Mouse (Mus musculus) limb, embryonic 10.5 days (tissue): ENCODE measurements around the gene Slc35b2. TPM values are rescaled to one million over a fixed set of nuclear protein-coding genes. Genes with fewer than 3 reads are reported as not detected.

Source experiments
- DNase-seq: peaks from one replicate; pipeline ENCODE4 v3.0.0-alpha.2; 2017; ENCODE audit warnings: low spot score
- H3K27ac ChIP-seq: fragments of 300-500 bp; sonication (generic); 2 replicates; pipeline ENCODE4 v1.5.1; 2016; ENCODE audit warnings: mild to moderate bottlenecking
- H3K27me3 ChIP-seq: fragments of 300-500 bp; sonication (generic); 2 replicates; pipeline ENCODE4 v1.6.1; 2016; ENCODE audit warnings: low read depth, mild to moderate bottlenecking; ENCODE audit not compliant: poor library complexity, severe bottlenecking
- H3K36me3 ChIP-seq: fragments of 300-500 bp; sonication (generic); 2 replicates; pipeline ENCODE4 v1.6.1; 2016; ENCODE audit warnings: mild to moderate bottlenecking, moderate library complexity
- H3K4me1 ChIP-seq: fragments of 300-500 bp; sonication (generic); 2 replicates; pipeline ENCODE4 v1.6.1; 2016
- H3K4me3 ChIP-seq: fragments of 300-500 bp; sonication (generic); 2 replicates; pipeline ENCODE4 v1.5.1; 2016; ENCODE audit warnings: mild to moderate bottlenecking, moderate library complexity
- H3K9me3 ChIP-seq: fragments of 300-500 bp; sonication (generic); replicated peaks from 2 replicates; pipeline ENCODE4 v1.6.1; 2016; ENCODE audit warnings: mild to moderate bottlenecking
- WGBS: fragments of 180-500 bp; shearing (Covaris S2); methylation state at CpG from one replicate; pipeline ENCODE4 v1.1.7; 2016; 5-methylcytosine and 5-hydroxymethylcytosine counted together
- polyA plus RNA-seq: library from polyadenylated mRNA; unstranded; fragments of >200 nt; fragmentation: Nextera tagmentation; extraction: Ambion mirVana; gene quantifications from 2 replicates; pipeline ENCODE4 v1.2.1, GENCODE M21; 2016

Slc35b2 gene
- polyA plus RNA-seq, 1 experiment from 2014 or later: 105 TPM

DNA sequence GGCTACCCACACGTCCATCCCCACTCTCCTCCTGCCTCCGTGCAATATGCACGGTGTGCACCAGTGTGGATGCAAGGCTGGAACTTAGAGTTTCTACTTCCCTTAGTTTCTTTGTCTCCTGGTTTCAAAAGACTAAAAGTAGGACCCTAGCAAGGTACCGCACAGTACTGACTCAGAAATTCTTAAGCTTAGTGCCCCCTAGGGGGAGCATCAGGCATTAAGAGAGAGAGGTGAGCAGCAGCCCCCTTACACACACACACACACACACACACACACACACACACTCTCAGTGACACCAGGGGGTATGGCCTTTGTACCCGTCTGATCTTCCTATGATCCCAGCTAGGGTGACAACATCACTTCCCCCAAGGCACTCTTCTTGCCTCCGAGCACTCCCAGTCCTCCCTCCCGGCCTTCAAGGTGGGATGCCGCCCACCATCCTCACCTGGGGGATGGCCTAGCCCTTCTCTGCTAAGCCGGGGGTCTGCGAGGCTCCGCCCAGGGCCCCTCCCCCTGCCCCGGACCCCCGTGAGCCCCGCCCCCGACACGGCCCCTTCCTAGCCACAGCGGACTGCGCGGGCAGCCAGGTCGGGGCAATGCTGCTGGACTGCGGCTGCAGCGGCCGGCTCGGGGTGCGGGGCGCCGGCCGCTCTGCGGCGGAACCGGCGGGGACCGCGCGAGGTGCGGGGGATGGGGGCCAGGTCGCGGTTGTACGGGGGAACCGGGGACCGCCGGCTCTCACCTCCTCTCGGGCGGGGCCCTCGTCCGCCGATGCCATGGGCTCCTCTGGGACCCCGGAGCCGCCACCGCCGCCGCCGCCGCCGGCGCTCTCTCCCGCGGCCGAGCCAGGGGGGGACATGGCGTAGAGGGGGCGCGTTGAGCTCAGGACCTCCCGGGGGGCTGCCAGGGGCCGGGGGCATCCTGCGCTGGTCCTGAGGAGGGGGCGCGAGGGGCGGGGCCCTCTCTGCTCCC, 14.8 kb upstream of the Slc35b2 start:
- H3K4me3 ChIP-seq: peak overlapping the region; percentile 96
- peaks cover 80% of the 10 kb centered on the region for H3K27me3 ChIP-seq
- H3K4me1 ChIP-seq: peaks cover 54% of the 10 kb centered on the region
- peak; percentile 84 for DNase-seq
- 3% methylated on average over 57 of the region's 68 CpGs for WGBS
- H3K36me3 ChIP-seq: peaks cover 14% of the 10 kb centered on the region
- no peaks in the 10 kb centered on the region for H3K9me3 ChIP-seq
- peak overlapping the region; percentile 98 for H3K27ac ChIP-seq

DNA sequence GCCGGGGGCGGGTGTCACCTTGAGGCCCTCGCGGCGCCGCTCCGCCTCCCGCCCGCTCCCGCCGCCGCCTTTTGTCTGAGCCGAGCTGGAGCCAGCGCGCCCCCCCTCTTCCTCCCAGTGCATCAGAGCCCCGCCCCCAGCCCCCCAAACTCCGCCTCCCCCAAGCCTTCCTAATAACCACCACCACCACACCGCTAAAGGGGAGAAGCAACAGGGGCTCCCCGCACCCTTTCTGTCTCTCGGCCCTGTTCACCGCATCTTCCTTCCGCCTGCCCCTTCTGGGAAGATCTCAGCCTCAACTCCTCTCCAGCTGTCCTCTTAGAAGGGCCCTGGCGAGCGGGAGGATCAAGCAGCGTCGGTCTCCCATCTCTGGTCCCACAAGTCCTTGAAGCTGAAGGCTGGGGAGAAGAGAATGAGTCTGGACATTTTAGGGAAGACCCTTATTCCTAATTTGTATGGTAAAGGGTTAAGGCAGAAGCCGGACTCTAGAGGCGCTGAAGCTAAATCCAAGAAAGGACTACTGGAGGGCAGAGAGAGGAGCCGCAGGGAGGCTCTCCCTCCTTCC, 14.0 kb upstream of the Slc35b2 start, which contains the start of gene Tmem151b:
Gene Tmem151b, minus strand, starts transcription at position 61 of the 565 bp plus-strand sequence.
- Histone ChIP-seq H3K9me3 (no peaks in the 10 kb centered on the region), H3K27ac (peak within 1 kb of the TSS; percentile 98), H3K36me3 (peaks cover 10% of the 10 kb centered on the region), H3K4me3 (peak within 1 kb of the TSS; percentile 96), H3K27me3 (peaks cover 78% of the 10 kb centered on the region), H3K4me1 (peaks cover 45% of the 10 kb centered on the region)
- under 1% methylated on average over 19 of the region's 29 CpGs for WGBS
- peak; percentile 83 for DNase-seq

DNA sequence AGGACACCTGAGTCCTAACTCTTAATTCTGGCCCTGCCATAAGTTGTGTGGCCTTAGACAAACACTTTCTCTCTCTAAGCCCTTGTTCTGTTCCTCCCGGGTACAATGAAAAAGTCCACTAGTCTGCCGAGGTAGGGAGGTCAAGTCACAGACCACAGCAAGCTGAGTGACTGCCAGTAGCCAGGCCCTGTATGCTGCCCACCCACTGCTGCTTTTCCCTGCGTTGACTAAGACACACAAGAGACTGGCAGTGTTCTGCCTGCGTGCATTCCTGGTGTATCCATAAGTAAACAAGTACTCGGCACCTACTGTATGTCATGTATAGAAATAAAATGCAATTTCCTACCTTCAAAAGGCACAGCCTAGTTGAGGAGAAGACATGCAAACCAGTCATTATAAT, 13.4 kb upstream of the Slc35b2 start:
- Histone ChIP-seq H3K27me3 (peaks cover 73% of the 10 kb centered on the region), H3K27ac (peak overlapping the region; percentile 98; the same call in 1 of the 2 replicates), H3K4me3 (peak overlapping the region; percentile 96), H3K36me3 (peaks cover 7% of the 10 kb centered on the region), H3K9me3 (no peaks in the 10 kb centered on the region), H3K4me1 (peaks cover 45% of the 10 kb centered on the region)
- 42% methylated on average over 5 of the region's 5 CpGs for WGBS
- peak; percentile 31 for DNase-seq

DNA sequence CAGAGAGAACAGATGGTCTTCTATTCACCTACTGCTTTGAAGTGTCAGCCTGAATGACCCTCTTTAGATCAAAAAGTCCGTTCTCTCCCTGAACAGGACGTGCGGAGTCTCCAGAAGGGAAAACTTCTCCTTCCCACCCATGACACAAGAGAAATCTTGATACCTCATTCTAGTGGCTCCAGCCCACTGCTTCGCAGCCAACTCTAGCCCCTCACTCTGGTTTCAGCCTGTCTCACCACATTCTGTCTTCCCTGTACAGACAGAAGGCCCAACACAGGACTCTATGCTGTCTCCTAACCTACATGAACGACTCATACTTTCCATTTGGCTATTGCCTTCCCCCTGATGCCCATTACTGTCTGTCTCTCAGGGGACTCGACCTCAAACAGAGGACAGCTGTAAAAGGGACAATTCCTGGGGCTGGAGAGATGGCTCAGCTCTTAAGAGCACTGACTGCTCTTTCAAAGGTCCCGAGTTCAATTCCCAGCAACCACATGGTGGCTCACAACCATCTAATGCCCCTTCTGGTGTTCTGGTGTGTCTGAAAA, 12.4 kb upstream of the Slc35b2 start:
- WGBS: 41% methylated on average over 7 of the region's 7 CpGs
- peaks cover 70% of the 10 kb centered on the region for H3K27me3 ChIP-seq
- peaks cover 49% of the 10 kb centered on the region for H3K4me1 ChIP-seq
- no peak for DNase-seq
- no peak overlapping the region for H3K4me3 ChIP-seq
- H3K9me3 ChIP-seq: no peaks in the 10 kb centered on the region
- H3K27ac ChIP-seq: no peak overlapping the region
- peaks cover 7% of the 10 kb centered on the region for H3K36me3 ChIP-seq

DNA sequence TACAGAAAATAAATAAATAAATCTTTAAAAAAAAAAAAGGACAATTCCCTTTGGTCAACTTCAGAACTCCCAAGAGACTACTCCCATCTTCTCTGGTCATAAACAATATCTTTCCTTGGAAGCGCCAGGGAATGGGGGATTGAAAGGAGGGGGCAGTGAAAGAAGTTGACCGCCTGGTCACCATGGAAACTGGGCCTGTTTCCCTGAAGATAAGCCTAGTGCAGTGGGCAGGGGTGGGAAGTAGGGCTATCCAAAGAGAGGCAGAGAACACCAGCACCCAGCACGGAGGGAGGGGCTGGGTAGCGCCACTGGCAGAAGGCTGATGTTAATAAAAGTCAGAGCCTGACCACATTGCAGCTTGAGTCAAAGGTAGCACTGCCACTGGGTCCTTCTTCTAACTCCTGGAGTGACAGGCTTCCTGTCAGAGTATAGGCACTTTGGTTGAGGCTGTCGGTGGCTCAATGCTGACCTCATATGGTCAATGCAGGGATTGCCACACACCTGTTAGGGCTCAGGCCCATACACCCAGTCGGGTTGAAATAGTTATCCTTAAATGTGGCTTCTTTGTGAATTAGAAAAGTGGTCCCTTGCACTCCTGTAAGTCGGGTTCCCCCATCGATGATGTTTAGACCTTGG, 11.7 kb upstream of the Slc35b2 start:
- Histone ChIP-seq H3K27me3 (peaks cover 70% of the 10 kb centered on the region), H3K36me3 (peaks cover 1% of the 10 kb centered on the region), H3K4me1 (peaks cover 52% of the 10 kb centered on the region), H3K9me3 (no peaks in the 10 kb centered on the region), H3K4me3 (0 out of 2 replicates have a peak overlapping the region, but pooled peaks have one; percentile 1), H3K27ac (no peak overlapping the region)
- WGBS: 6% methylated on average over 8 of the region's 8 CpGs
- DNase-seq: peak; percentile 82

DNA sequence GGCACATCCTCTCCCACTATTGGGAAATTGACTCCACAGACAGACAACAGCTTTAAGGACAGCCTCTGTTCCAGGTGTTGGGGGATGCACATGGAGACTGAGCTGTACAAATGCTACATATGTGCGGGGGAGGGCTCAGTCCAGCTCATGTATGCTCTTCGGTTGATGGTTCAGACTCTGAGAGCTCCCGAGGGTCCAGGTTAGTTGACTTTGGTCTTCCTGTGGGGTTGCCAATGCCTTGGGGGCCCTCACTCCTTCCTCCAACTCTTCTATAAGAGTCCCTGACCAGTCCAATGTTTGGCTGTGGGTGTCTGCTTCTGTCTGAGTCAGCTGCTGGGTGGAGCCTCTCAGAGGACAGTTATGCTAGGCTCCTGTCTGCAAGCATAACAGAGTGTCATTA, 10.6 kb upstream of the Slc35b2 start:
- H3K4me3 ChIP-seq: no peak overlapping the region
- H3K36me3 ChIP-seq: no peaks in the 10 kb centered on the region
- H3K4me1 ChIP-seq: peaks cover 61% of the 10 kb centered on the region
- no peak for DNase-seq
- WGBS: 92% methylated on average over 3 of the region's 3 CpGs
- H3K27me3 ChIP-seq: peaks cover 69% of the 10 kb centered on the region
- no peaks in the 10 kb centered on the region for H3K9me3 ChIP-seq
- H3K27ac ChIP-seq: no peak overlapping the region

DNA sequence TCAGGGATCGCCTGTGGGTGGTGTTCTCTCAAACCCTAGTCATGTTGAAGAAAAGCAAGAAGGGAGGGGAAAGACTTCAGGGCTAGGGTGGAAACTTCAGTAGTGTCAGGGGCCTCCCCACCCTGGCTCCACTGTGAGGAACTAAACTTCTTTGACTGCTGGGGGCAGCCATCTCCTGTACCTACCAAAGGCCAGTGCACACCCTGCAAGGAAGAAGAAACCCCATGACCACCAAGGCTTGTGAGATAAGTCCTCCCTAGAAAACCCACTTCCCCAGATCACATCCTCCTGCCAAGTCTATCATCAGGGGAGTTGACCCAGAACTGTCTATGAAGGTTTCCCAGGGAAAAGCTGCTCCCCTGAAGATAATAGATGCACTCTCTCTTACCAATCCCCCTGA, 9.3 kb upstream of the Slc35b2 start:
- Histone ChIP-seq H3K4me3 (no peak overlapping the region), H3K9me3 (no peaks in the 10 kb centered on the region), H3K27ac (no peak overlapping the region), H3K4me1 (peaks cover 59% of the 10 kb centered on the region), H3K27me3 (peaks cover 58% of the 10 kb centered on the region), H3K36me3 (no peaks in the 10 kb centered on the region)
- DNase-seq: no peak
- WGBS: 25% methylated on average over 1 of the region's 1 CpGs

DNA sequence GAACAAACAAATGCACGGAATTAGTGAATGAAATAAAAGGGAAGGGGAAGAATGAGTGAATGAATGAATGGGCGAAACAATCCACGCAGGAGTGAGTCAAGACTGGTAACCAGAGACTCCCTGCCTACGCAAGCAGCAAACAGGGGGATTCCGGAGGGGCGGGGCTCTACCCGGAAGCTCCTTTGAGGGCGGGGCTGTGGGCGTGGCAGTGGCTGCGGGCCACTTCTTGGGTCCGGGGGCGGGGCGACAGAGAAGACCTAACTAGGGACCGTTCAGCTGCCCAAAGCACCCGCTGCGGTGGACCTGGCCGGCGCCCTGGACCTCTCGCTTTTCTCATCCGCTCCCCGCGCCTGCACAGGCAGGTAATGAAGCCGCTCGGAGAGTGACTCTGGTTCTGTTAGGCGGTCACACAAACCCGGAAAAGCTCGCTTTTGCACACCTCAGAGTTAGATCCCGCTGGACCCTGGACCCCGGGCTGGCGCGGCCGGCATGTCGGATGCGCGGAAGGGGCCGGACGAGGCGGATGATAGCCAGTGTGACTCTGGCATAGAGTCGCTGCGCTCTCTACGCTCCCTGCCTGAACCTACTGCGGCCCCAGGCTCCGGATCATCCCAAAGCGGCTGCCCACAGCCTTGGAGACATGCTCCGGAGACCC, 8.1 kb upstream of the Slc35b2 start, which contains the start of gene Nfkbie:
Gene Nfkbie, plus strand, starts transcription at position 252 of the 655 bp plus-strand sequence.
- WGBS: under 1% methylated on average over 45 of the region's 45 CpGs
- Histone ChIP-seq H3K27ac (peak within 1 kb of the TSS; percentile 56; the same call in 1 of the 2 replicates), H3K36me3 (no peaks in the 10 kb centered on the region), H3K27me3 (peaks cover 52% of the 10 kb centered on the region), H3K4me3 (peak within 1 kb of the TSS; percentile 68), H3K9me3 (no peaks in the 10 kb centered on the region), H3K4me1 (peaks cover 49% of the 10 kb centered on the region)
- DNase-seq: peak; percentile 100

DNA sequence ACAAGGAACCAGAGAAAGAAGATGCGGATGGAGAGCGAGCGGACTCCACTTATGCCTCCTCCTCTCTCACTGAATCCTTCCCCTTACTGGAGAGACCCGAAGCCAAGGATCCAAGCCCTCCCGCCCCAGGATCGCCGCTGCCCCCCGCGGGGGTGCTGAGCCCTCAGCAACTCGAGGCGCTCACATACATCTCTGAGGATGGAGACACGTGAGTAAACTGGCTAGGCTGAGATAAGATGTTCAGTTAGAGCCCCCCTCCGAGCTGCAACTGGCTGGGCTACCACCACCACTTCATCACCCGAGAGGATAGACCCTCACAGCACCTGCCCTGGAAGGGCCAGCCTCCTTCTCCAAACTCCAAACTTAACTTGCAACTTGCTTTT, 7.6 kb upstream of the Slc35b2 start:
- peak overlapping the region; percentile 68 for H3K4me3 ChIP-seq
- H3K4me1 ChIP-seq: peaks cover 49% of the 10 kb centered on the region
- DNase-seq: no peak
- H3K27me3 ChIP-seq: peaks cover 47% of the 10 kb centered on the region
- H3K27ac ChIP-seq: peak overlapping the region; percentile 56; the same call in 1 of the 2 replicates
- 3% methylated on average over 14 of the region's 14 CpGs for WGBS
- no peaks in the 10 kb centered on the region for H3K36me3 ChIP-seq
- H3K9me3 ChIP-seq: no peaks in the 10 kb centered on the region

DNA sequence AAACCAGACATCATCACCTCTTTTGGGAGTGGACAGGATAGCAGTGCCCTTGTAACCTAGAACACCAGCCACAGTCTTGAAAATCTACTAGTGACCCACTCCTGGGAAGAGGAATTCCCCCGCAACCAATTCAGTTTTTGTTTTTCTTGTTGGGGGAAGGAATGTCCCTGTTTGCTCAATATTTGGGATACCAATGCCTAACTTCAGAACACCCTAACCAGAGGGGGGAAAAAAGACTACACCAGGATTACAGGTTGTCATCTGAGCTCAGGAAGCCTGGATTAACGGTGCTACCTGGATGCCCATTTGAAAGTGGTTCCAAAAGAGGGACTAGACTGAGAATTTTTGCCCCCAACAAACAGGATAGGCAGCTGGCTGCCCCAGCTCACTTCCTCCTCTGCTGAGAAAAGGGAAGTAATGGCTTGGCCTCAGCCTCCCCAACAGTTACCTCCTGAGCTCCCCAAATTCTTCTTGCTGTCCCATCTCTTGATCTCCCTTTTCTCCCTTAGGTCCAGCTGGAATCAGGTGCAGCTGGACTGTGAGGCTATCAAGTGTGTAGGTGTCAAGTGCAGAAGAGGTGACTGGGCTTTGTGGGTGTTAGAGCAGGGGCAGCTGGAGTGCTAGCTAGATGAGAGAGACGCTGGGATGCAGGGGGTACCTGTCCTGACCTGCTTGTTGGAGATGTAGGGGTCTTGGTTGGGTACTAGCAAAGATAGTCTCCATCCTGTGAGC, 7.0 kb upstream of the Slc35b2 start:
- Histone ChIP-seq H3K4me3 (peak overlapping the region; percentile 68), H3K9me3 (no peaks in the 10 kb centered on the region), H3K27me3 (peaks cover 43% of the 10 kb centered on the region), H3K36me3 (no peaks in the 10 kb centered on the region), H3K4me1 (peaks cover 49% of the 10 kb centered on the region), H3K27ac (no peak overlapping the region)
- 75% methylated on average over 3 of the region's 3 CpGs for WGBS
- DNase-seq: no peak

DNA sequence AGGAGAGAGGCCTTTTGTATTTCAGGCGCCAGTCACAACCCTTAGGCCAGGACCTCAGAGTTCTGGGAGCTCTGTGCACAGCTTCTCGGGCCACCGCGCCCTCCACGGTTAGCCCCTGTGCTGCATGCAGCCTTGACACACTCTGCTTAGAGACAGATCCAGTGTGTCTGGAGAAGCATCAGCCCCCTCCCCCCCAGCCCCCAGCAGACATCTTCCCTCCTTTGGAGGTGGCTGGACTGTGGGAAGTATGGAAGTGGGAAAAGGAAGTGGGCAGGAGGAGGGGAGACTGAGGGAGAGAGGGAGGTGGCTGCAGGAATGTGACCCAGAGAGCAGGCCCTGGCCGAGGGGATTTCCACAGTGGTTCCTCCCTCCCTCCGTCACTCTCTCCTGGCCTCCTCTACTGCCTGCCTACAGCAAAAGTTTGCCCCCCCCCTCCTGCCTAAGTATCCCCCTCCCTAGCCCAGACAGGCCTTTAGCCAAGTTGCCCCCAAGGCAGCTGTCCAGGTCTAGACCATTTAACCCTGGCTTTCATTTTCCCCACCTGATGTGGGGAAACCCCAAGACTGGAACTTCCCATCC, 6.3 kb upstream of the Slc35b2 start:
- H3K4me1 ChIP-seq: peaks cover 45% of the 10 kb centered on the region
- no peaks in the 10 kb centered on the region for H3K36me3 ChIP-seq
- H3K4me3 ChIP-seq: peak overlapping the region; percentile 11; the same call in 1 of the 2 replicates
- no peak for DNase-seq
- H3K9me3 ChIP-seq: no peaks in the 10 kb centered on the region
- H3K27me3 ChIP-seq: peaks cover 43% of the 10 kb centered on the region
- WGBS: 76% methylated on average over 5 of the region's 7 CpGs
- no peak overlapping the region for H3K27ac ChIP-seq
